Mouse (Mus musculus) common myeloid progenitor, adult 5-6 weeks (primary cell): ENCODE data around the gene Vwa8. TPM values are rescaled to one million over a fixed set of nuclear protein-coding genes. Genes with fewer than 3 reads are reported as not detected.

Experiments
- ATAC-seq: replicated peaks from 2 replicates; pipeline ENCODE4 v1.8.0; 2016; ENCODE audit warnings: low read depth, mild to moderate bottlenecking, moderate TSS enrichment, inconsistent platforms; ENCODE audit not compliant: poor library complexity, severe bottlenecking
- total RNA-seq: library from RNA; stranded (forward); fragments of 200-1000, 187-1606 nt; gene quantifications from 2 replicates; pipeline ENCODE4 v1.2.3, GENCODE M21; 2017

Gene Vwa8
- total RNA-seq, 1 experiment from 2014 or later: 23.5 TPM

GRCm38 (mm10) chr14:79243038-79243883 lies 394.4 kb downstream of the Vwa8 start:
- ATAC-seq: peak; percentile 89

- ATAC-seq: 0 out of 2 replicates have a peak, but pooled peaks have one; percentile 8
Measured at GRCm38 (mm10) chr14:79244571-79244970, 395.7 kb downstream of the Vwa8 start.

- ATAC-seq: 0 out of 2 replicates have a peak, but pooled peaks have one; percentile 60
Measured at GRCm38 (mm10) chr14:79251727-79252285, 403.0 kb downstream of the Vwa8 start.

Other genes with a start within 250 kb of the Vwa8 start
- gene Dgkh, start 116.3 kb upstream of the Vwa8 start, total RNA-seq: 0.23 and 0.87 TPM in 2 replicates